Mouse (Mus musculus) embryo, embryonic 11 days (tissue): Measurements from ENCODE around the gene E330017A01Rik.
A peak's percentile ranks its signal among the peaks of the same experiment; 100 is the strongest.
"Not testable (repeated sequence)": the region's sequence is repeated elsewhere in the genome, so short reads cannot be mapped to it uniquely, and the experiment has no call there.

ENCODE experiments used
- DNase-seq: peaks from one replicate; pipeline ENCODE4 v3.0.0-alpha.2; 2015

Gene E330017A01Rik

GRCm38 (mm10) chr16:58638689-58639175 lies at the start of gene E330017A01Rik:
TSS of gene E330017A01Rik (minus strand) at chr16:58638739.
- no peak for DNase-seq

- no peak for DNase-seq
Observed at GRCm38 (mm10) chr16:58685548-58686537, 47.3 kb upstream of the E330017A01Rik start.

GRCm38 (mm10) chr16:58684537-58684936 lies 46.0 kb upstream of the E330017A01Rik start:
- DNase-seq: no peak

GRCm38 (mm10) chr16:58683911-58684310 lies 45.4 kb upstream of the E330017A01Rik start:
- no peak for DNase-seq

- DNase-seq: no peak
Observed at GRCm38 (mm10) chr16:58682870-58683269, 44.3 kb upstream of the E330017A01Rik start.

- DNase-seq: no peak
Observed at GRCm38 (mm10) chr16:58682046-58682445, 43.5 kb upstream of the E330017A01Rik start.

GRCm38 (mm10) chr16:58678660-58679059 lies 40.1 kb upstream of the E330017A01Rik start:
- DNase-seq: no peak

GRCm38 (mm10) chr16:58677491-58677890 lies 39.0 kb upstream of the E330017A01Rik start:
- no peak for DNase-seq

GRCm38 (mm10) chr16:58676633-58677032 lies 38.1 kb upstream of the E330017A01Rik start:
- no peak for DNase-seq

- DNase-seq: no peak
Observed at GRCm38 (mm10) chr16:58676156-58676555, 37.6 kb upstream of the E330017A01Rik start.

GRCm38 (mm10) chr16:58675256-58675655 lies 36.7 kb upstream of the E330017A01Rik start:
- DNase-seq: no peak

- no peak for DNase-seq
Observed at GRCm38 (mm10) chr16:58673811-58674410, 35.4 kb upstream of the E330017A01Rik start.

- DNase-seq: no peak
Observed at GRCm38 (mm10) chr16:58672396-58672795, 33.9 kb upstream of the E330017A01Rik start.

GRCm38 (mm10) chr16:58671212-58671985 lies 32.9 kb upstream of the E330017A01Rik start:
- DNase-seq: no peak

GRCm38 (mm10) chr16:58670643-58671042 lies 32.1 kb upstream of the E330017A01Rik start:
- no peak for DNase-seq

GRCm38 (mm10) chr16:58669917-58670630 lies 31.5 kb upstream of the E330017A01Rik start, which contains the start of gene Cpox:
TSS of gene Cpox (plus strand) at chr16:58670292.
- DNase-seq: peak; percentile 91

- no peak for DNase-seq
Observed at GRCm38 (mm10) chr16:58669264-58669663, 30.7 kb upstream of the E330017A01Rik start.

GRCm38 (mm10) chr16:58668586-58668985 lies 30.0 kb upstream of the E330017A01Rik start:
- DNase-seq: no peak

- DNase-seq: not testable (repeated sequence)
Observed at GRCm38 (mm10) chr16:58666681-58667080, 28.1 kb upstream of the E330017A01Rik start.

GRCm38 (mm10) chr16:58665137-58665536 lies 26.6 kb upstream of the E330017A01Rik start:
- DNase-seq: not testable (repeated sequence)

GRCm38 (mm10) chr16:58663816-58664215 lies 25.3 kb upstream of the E330017A01Rik start:
- DNase-seq: no peak

GRCm38 (mm10) chr16:58663021-58663420 lies 24.5 kb upstream of the E330017A01Rik start:
- no peak for DNase-seq
